Mouse (Mus musculus) ES-Bruce4 (cell line): ENCODE measurements at regions not wholly inside any gene's neighbourhood (a gene's known extent, or its start where the extent isn't known, plus 50 kb on each side); places are given as distances from the start of the nearest gene placed in this dataset.

ENCODE experiments used
- H3K27ac ChIP-seq: 2 replicates; pipeline ENCODE4 v1.5.1; 2012; ENCODE audit warnings: low read length, inconsistent platforms; ENCODE audit not compliant: insufficient read depth
- H3K27me3 ChIP-seq: 2 replicates; pipeline ENCODE4 v1.6.1; 2012; ENCODE audit warnings: mild to moderate bottlenecking, low read length, inconsistent platforms; ENCODE audit not compliant: control insufficient read depth, poor library complexity, insufficient read depth, severe bottlenecking
- H3K36me3 ChIP-seq: 2 replicates; pipeline ENCODE4 v1.6.1; 2012; ENCODE audit warnings: inconsistent platforms, mild to moderate bottlenecking, low read length, moderate library complexity; ENCODE audit not compliant: control insufficient read depth, poor library complexity, insufficient read depth, severe bottlenecking
- H3K4me1 ChIP-seq: one replicate; pipeline ENCODE4 v1.8.1; 2011; ENCODE audit warnings: low read length; ENCODE audit not compliant: control insufficient read depth, insufficient read depth
- H3K4me3 ChIP-seq: 2 replicates; pipeline ENCODE4 v1.5.1; 2011; ENCODE audit warnings: low read depth, mild to moderate bottlenecking, low read length
- H3K9ac ChIP-seq: 2 replicates; pipeline ENCODE4 v1.6.1; 2012; ENCODE audit warnings: low read depth, mild to moderate bottlenecking, inconsistent platforms; ENCODE audit not compliant: poor library complexity, severe bottlenecking
- H3K9me3 ChIP-seq: replicated peaks from 2 replicates; pipeline ENCODE4 v1.6.1; 2012; ENCODE audit warnings: mild to moderate bottlenecking, low read length, inconsistent platforms; ENCODE audit not compliant: control insufficient read depth, poor library complexity, insufficient read depth, severe bottlenecking
- CTCF ChIP-seq: IDR thresholded peaks from one replicate; pipeline ENCODE4 v1.8.1; 2011; ENCODE audit warnings: low read depth, low read length
- EP300 ChIP-seq: IDR thresholded peaks from 2 replicates; pipeline ENCODE4 v1.6.1; 2011; ENCODE audit warnings: low read depth, low read length; ENCODE audit not compliant: insufficient read depth
- POLR2A ChIP-seq: IDR thresholded peaks from one replicate; pipeline ENCODE4 v1.8.1; 2011; ENCODE audit warnings: low read length; ENCODE audit not compliant: insufficient read depth

GRCm38 (mm10) chr1:119252403-119252802, 169.6 kb downstream of the Inhbb start:
- Histone ChIP-seq H3K27me3 (no peaks in the 10 kb centered on the region), H3K27ac (no peak overlapping the region), H3K4me1 (no peaks in the 10 kb centered on the region), H3K9me3 (no peaks in the 10 kb centered on the region), H3K9ac (no peak overlapping the region), H3K4me3 (no peak overlapping the region), H3K36me3 (no peaks in the 10 kb centered on the region)
- no peak for TF ChIP-seq CTCF
- no peak for TF ChIP-seq POLR2A
- TF ChIP-seq EP300, result no peak

- TF ChIP-seq POLR2A (no peak), CTCF (no peak)
- H3K9me3 ChIP-seq, result no peaks in the 10 kb centered on the region
- H3K4me3 ChIP-seq, result no peak overlapping the region
- no peaks in the 10 kb centered on the region for H3K36me3 ChIP-seq
- no peaks in the 10 kb centered on the region for H3K4me1 ChIP-seq
- no peaks in the 10 kb centered on the region for H3K27me3 ChIP-seq
- H3K9ac ChIP-seq, result no peak overlapping the region
- H3K27ac ChIP-seq, result no peak overlapping the region
Measured at GRCm38 (mm10) chr1:119251741-119252140, 170.3 kb downstream of the Inhbb start.

- Histone ChIP-seq H3K36me3 (no peaks in the 10 kb centered on the region), H3K27ac (no peak overlapping the region), H3K9me3 (no peaks in the 10 kb centered on the region), H3K4me1 (no peaks in the 10 kb centered on the region), H3K4me3 (no peak overlapping the region), H3K9ac (no peak overlapping the region), H3K27me3 (no peaks in the 10 kb centered on the region)
- TF ChIP-seq POLR2A (no peak), EP300 (no peak), CTCF (no peak)
Measured at GRCm38 (mm10) chr1:119248776-119249495, 173.1 kb downstream of the Inhbb start.

GRCm38 (mm10) chr1:119247117-119247516, 174.9 kb downstream of the Inhbb start:
- H3K36me3 ChIP-seq, result no peaks in the 10 kb centered on the region
- H3K9ac ChIP-seq, result no peak overlapping the region
- no peak overlapping the region for H3K4me3 ChIP-seq
- no peak overlapping the region for H3K27ac ChIP-seq
- no peaks in the 10 kb centered on the region for H3K4me1 ChIP-seq
- TF ChIP-seq CTCF (no peak), EP300 (no peak), POLR2A (no peak)
- no peaks in the 10 kb centered on the region for H3K9me3 ChIP-seq
- no peaks in the 10 kb centered on the region for H3K27me3 ChIP-seq

- Histone ChIP-seq H3K9ac (no peak overlapping the region), H3K27ac (no peak overlapping the region), H3K4me1 (no peaks in the 10 kb centered on the region), H3K9me3 (no peaks in the 10 kb centered on the region), H3K36me3 (no peaks in the 10 kb centered on the region), H3K27me3 (no peaks in the 10 kb centered on the region), H3K4me3 (no peak overlapping the region)
- TF ChIP-seq POLR2A (no peak), CTCF (no peak), EP300 (no peak)
Measured at GRCm38 (mm10) chr1:119238463-119238862, 183.6 kb downstream of the Inhbb start.

GRCm38 (mm10) chr1:119236787-119237186, 183.4 kb upstream of the Gli2 start:
- Histone ChIP-seq H3K36me3 (no peaks in the 10 kb centered on the region), H3K9me3 (0 out of 2 replicates have a peak, but pooled peaks cover 4% of the 10 kb centered on the region), H3K4me1 (no peaks in the 10 kb centered on the region), H3K27ac (no peak overlapping the region), H3K9ac (no peak overlapping the region), H3K4me3 (no peak overlapping the region), H3K27me3 (no peaks in the 10 kb centered on the region)
- no peak for TF ChIP-seq CTCF
- TF ChIP-seq EP300, result no peak
- no peak for TF ChIP-seq POLR2A
